Mouse (Mus musculus) MEL (cell line): ENCODE measurements around the gene Gm26741. TPM values are rescaled to one million over a fixed set of nuclear protein-coding genes. Genes with fewer than 3 reads are reported as not detected.

Experiments used
- DNase-seq: peaks from one replicate; pipeline ENCODE4 v3.0.0; 2011; ENCODE audit warnings: low read depth, low spot score
- H3K27ac ChIP-seq: 2 replicates; pipeline ENCODE4 v1.5.1; 2012; ENCODE audit warnings: low read depth, mild to moderate bottlenecking, control low read depth, low read length, moderate library complexity; ENCODE audit not compliant: control insufficient read depth
- H3K27me3 ChIP-seq, 2 experiments: fragments of 150-350 bp in 1 of 2; sonication (generic) in 1 of 2; 2 replicates each; pipeline ENCODE4 v1.6.1; 2012; ENCODE audit warnings: low read length in 2 of 2, mild to moderate bottlenecking in 2 of 2, improper control_type of control experiment in 1 of 2, moderate library complexity in 1 of 2; ENCODE audit not compliant: insufficient read depth in 2 of 2, control insufficient read depth in 1 of 2
- H3K36me3 ChIP-seq, 2 experiments: 2 replicates each; pipeline ENCODE4 v1.6.1; 2012 to 2014; ENCODE audit warnings: low read length in 2 of 2, improper control_type of control experiment in 1 of 2, inconsistent platforms in 1 of 2, mild to moderate bottlenecking in 1 of 2; ENCODE audit not compliant: insufficient read depth in 2 of 2, control insufficient read depth in 1 of 2
- H3K4me1 ChIP-seq, 2 experiments: fragments of 150-350 bp in 1 of 2; sonication (generic) in 1 of 2; 2 replicates each; pipeline ENCODE4 v1.6.1; 2012; ENCODE audit warnings: low read length in 2 of 2, improper control_type of control experiment in 1 of 2, mild to moderate bottlenecking in 1 of 2; ENCODE audit not compliant: insufficient read depth in 2 of 2, control insufficient read depth in 1 of 2
- H3K4me3 ChIP-seq, 2 experiments: fragments of 150-350 bp in 1 of 2; sonication (generic) in 1 of 2; 2 replicates each; pipeline ENCODE4 v1.5.1; 2012; ENCODE audit warnings: low read depth in 2 of 2, low read length in 2 of 2, mild to moderate bottlenecking in 2 of 2, moderate library complexity in 2 of 2, control low read depth in 1 of 2, improper control_type of control experiment in 1 of 2; ENCODE audit not compliant: control insufficient read depth in 1 of 2, insufficient read depth in 1 of 2
- H3K79me2 ChIP-seq: 2 replicates; pipeline ENCODE4 v1.6.1; 2012; ENCODE audit warnings: mild to moderate bottlenecking, low read length, moderate library complexity; ENCODE audit not compliant: control insufficient read depth, poor library complexity, insufficient read depth
- H3K9ac ChIP-seq: 2 replicates; pipeline ENCODE4 v1.6.1; 2012; ENCODE audit warnings: low read depth, mild to moderate bottlenecking, control low read depth, low read length, moderate library complexity; ENCODE audit not compliant: control insufficient read depth, poor library complexity, severe bottlenecking
- H3K9me3 ChIP-seq: fragments of 150-350 bp; sonication (generic); replicated peaks from 2 replicates; pipeline ENCODE4 v1.6.1; 2012; ENCODE audit warnings: mild to moderate bottlenecking, low read length, improper control_type of control experiment, moderate library complexity; ENCODE audit not compliant: insufficient read depth
- BHLHE40 ChIP-seq: IDR thresholded peaks from 2 replicates; pipeline ENCODE4 v1.6.1; 2012; ENCODE audit warnings: low read depth, mild to moderate bottlenecking, inconsistent platforms, low read length, improper control_type of control experiment, borderline replicate concordance
- GABPA ChIP-seq: IDR thresholded peaks from 2 replicates; pipeline ENCODE4 v1.6.1; 2012; ENCODE audit warnings: low read depth, mild to moderate bottlenecking, inconsistent platforms, low read length, improper control_type of control experiment, moderate library complexity
- MAZ ChIP-seq: IDR thresholded peaks from 2 replicates; pipeline ENCODE4 v1.6.1; 2012; ENCODE audit warnings: low read depth, mild to moderate bottlenecking, inconsistent platforms, low read length, improper control_type of control experiment
- MYB ChIP-seq: IDR thresholded peaks from 2 replicates; pipeline ENCODE4 v1.6.1; 2011; ENCODE audit warnings: mild to moderate bottlenecking, low read depth, low read length, improper control_type of control experiment
- MYC ChIP-seq: IDR thresholded peaks from 2 replicates; pipeline ENCODE4 v1.6.1; 2011; ENCODE audit warnings: low read depth, mild to moderate bottlenecking, low read length, improper control_type of control experiment, moderate library complexity
- NELFE ChIP-seq: IDR thresholded peaks from 2 replicates; pipeline ENCODE4 v1.6.1; 2011; ENCODE audit warnings: low read depth, low read length, improper control_type of control experiment
- POLR2A ChIP-seq, 2 experiments: IDR thresholded peaks; 2 replicates each; pipeline ENCODE4 v1.6.1; 2011 to 2012; ENCODE audit warnings: low read length in 2 of 2, mild to moderate bottlenecking in 2 of 2, control low read depth in 1 of 2, improper control_type of control experiment in 1 of 2, low read depth in 1 of 2, moderate library complexity in 1 of 2; ENCODE audit not compliant: control insufficient read depth in 1 of 2, insufficient read depth in 1 of 2, poor library complexity in 1 of 2
- RAD21 ChIP-seq: IDR thresholded peaks from 2 replicates; pipeline ENCODE4 v1.6.1; 2011; ENCODE audit warnings: mild to moderate bottlenecking, low read depth, low read length, improper control_type of control experiment
- SIN3A ChIP-seq: IDR thresholded peaks from 2 replicates; pipeline ENCODE4 v1.6.1; 2012; ENCODE audit warnings: low read length, improper control_type of control experiment, inconsistent platforms
- TAL1 ChIP-seq: IDR thresholded peaks from 2 replicates; pipeline ENCODE4 v1.6.1; 2012; ENCODE audit warnings: mild to moderate bottlenecking, inconsistent platforms, low read length, moderate library complexity, mixed read lengths
- TBP ChIP-seq: IDR thresholded peaks from 2 replicates; pipeline ENCODE4 v1.8.0; 2011; ENCODE audit warnings: low read depth, low read length, improper control_type of control experiment
- USF2 ChIP-seq, 2 experiments: IDR thresholded peaks; 2 replicates each; pipeline ENCODE4 v1.6.1; 2011 to 2012; ENCODE audit warnings: improper control_type of control experiment in 2 of 2, low read length in 2 of 2, borderline replicate concordance in 1 of 2, inconsistent platforms in 1 of 2, low read depth in 1 of 2, mild to moderate bottlenecking in 1 of 2; ENCODE audit not compliant: insufficient read depth in 1 of 2
- ZMIZ1 ChIP-seq: IDR thresholded peaks from 2 replicates; pipeline ENCODE4 v1.6.1; 2012; ENCODE audit warnings: low read depth, mild to moderate bottlenecking, inconsistent platforms, low read length, improper control_type of control experiment, moderate library complexity
- ZNF384 ChIP-seq: IDR thresholded peaks from 2 replicates; pipeline ENCODE4 v1.6.1; 2012; ENCODE audit warnings: low read depth, mild to moderate bottlenecking, inconsistent platforms, low read length, improper control_type of control experiment
- polyA plus RNA-seq, 2 experiments: library from polyadenylated mRNA; stranded (reverse) in 1 of 2; unstranded in 1 of 2; fragments of >175 nt in 1 of 2; fragments of >200 nt in 1 of 2; gene quantifications; 2 replicates each; pipeline versions ENCODE4 v1.2.1 to v1.2.4; 2012; ENCODE audit warnings: low replicate concordance in 2 of 2, low read depth in 1 of 2; ENCODE audit not compliant: insufficient read length in 2 of 2, insufficient read depth in 1 of 2, missing spikeins in 1 of 2
- total RNA-seq: library from RNA; depleted of rRNA; stranded (reverse); fragments of 300-350 nt; gene quantifications from 2 replicates; pipeline ENCODE4 v1.2.3, GENCODE M21; 2012

Gene Gm26741
- total and polyA plus RNA-seq, 3 experiments, result not detected

- H3K27ac ChIP-seq, result no peak overlapping the region
- H3K79me2 ChIP-seq, result no peaks in the 10 kb centered on the region
- H3K4me1 ChIP-seq, result peaks cover 2 to 4% of the 10 kb centered on the region in 2 experiments; a peak in 1 of 4 replicates
- H3K36me3 ChIP-seq, result peaks cover 0 to 2% of the 10 kb centered on the region in 2 experiments; a peak in 2 of 4 replicates
- no peak for DNase-seq
- H3K9me3 ChIP-seq, result no peaks in the 10 kb centered on the region
- no peaks in the 10 kb centered on the region for H3K27me3 ChIP-seq
- H3K4me3 ChIP-seq, result no peak overlapping the region
- TF ChIP-seq BHLHE40 (no peak), ZMIZ1 (no peak), USF2 (IDR thresholded peaks at IDR 0.05; ENCODE audit: borderline replicate concordance in 1 of 2, insufficient read depth in 1 of 2, low read depth in 1 of 2, low read length in 2 of 2) (no peak), SIN3A (no peak), POLR2A (IDR thresholded peaks at IDR 0.05; ENCODE audit: control insufficient read depth in 1 of 2, insufficient read depth in 1 of 2, low read depth in 1 of 2, low read length in 2 of 2, poor library complexity in 1 of 2) (no peak)
- H3K9ac ChIP-seq, result no peak overlapping the region
These were observed 9.8 kb downstream of the Gm26741 start for GRCm38 (mm10) chr10:52368376-52368775.

- Histone ChIP-seq H3K27me3 (no peaks in the 10 kb centered on the region), H3K36me3 (peaks cover 3 to 19% of the 10 kb centered on the region in 2 experiments; a peak in 3 of 4 replicates), H3K79me2 (peaks cover 5% of the 10 kb centered on the region; the same call in 1 of the 2 replicates), H3K4me1 (peaks cover 9 to 14% of the 10 kb centered on the region in 2 experiments), H3K9ac (no peak overlapping the region), H3K27ac (no peak overlapping the region), H3K4me3 (no peak overlapping the region), H3K9me3 (no peaks in the 10 kb centered on the region)
- no peak for DNase-seq
- TF ChIP-seq NELFE, result no peak
- no peak for TF ChIP-seq MAZ
- TF ChIP-seq MYB, result no peak
- TF ChIP-seq SIN3A, result no peak
- TF ChIP-seq POLR2A (IDR thresholded peaks at IDR 0.05; ENCODE audit: control insufficient read depth in 1 of 2, insufficient read depth in 1 of 2, low read depth in 1 of 2, low read length in 2 of 2, poor library complexity in 1 of 2), result no peak
- TF ChIP-seq ZNF384, result no peak
- no peak for TF ChIP-seq GABPA
- TF ChIP-seq RAD21, result no peak
- no peak for TF ChIP-seq TAL1
These were observed 15.3 kb downstream of the Gm26741 start for GRCm38 (mm10) chr10:52373834-52374233.

GRCm38 (mm10) chr10:52374651-52375050 is 16.1 kb downstream of the Gm26741 start:
- TF ChIP-seq ZMIZ1, result no peak
- no peak for TF ChIP-seq TBP
- no peak for TF ChIP-seq MYC
- TF ChIP-seq SIN3A, result no peak

More at GRCm38 (mm10) chr10:52374651-52375050, 16.1 kb downstream of the Gm26741 start:
- Histone ChIP-seq H3K4me1 (peaks cover 9 to 14% of the 10 kb centered on the region in 2 experiments), H3K4me3 (no peak overlapping the region), H3K36me3 (peaks cover 3 to 24% of the 10 kb centered on the region in 2 experiments; a peak in 3 of 4 replicates), H3K27ac (no peak overlapping the region), H3K9ac (no peak overlapping the region), H3K79me2 (peaks cover 5% of the 10 kb centered on the region; the same call in 1 of the 2 replicates), H3K9me3 (no peaks in the 10 kb centered on the region), H3K27me3 (no peaks in the 10 kb centered on the region)
- DNase-seq, result no peak
